In genomic region chr8:102677148-102677547, GRCm38 (mm10) we compare ENCODE assay signal across 16 mouse cellular contexts.
"Had no signal": no experiment of that assay in that cellular context is flagged by ENCODE, and none has a peak within 500 bp of the region (broad histone marks: within the 10 kb centered on the region; RNA-seq: fewer than 3 reads in every experiment).

No protein-coding gene starts in this region.

- H3K36me3 ChIP-seq: liver, embryonic 13.5 days; liver, embryonic 15.5 days had no signal

- H3K9me3 ChIP-seq: liver, embryonic 13.5 days; liver, embryonic 15.5 days; midbrain, embryonic 13.5 days; midbrain, embryonic 15.5 days; neural tube, embryonic 13.5 days had no signal

- H3K4me3 ChIP-seq: liver, embryonic 13.5 days; liver, embryonic 15.5 days; midbrain, embryonic 13.5 days; midbrain, embryonic 15.5 days; neural tube, embryonic 13.5 days had no signal

- H3K27ac ChIP-seq: liver, embryonic 13.5 days; liver, embryonic 15.5 days; midbrain, embryonic 13.5 days; midbrain, embryonic 15.5 days; neural tube, embryonic 13.5 days had no signal

- ATAC-seq: midbrain, embryonic 13.5 days; midbrain, embryonic 15.5 days had no signal

- H3K4me1 ChIP-seq: liver, embryonic 13.5 days; liver, embryonic 15.5 days; midbrain, embryonic 13.5 days; midbrain, embryonic 15.5 days had no signal

- H3K4me2 ChIP-seq: liver, embryonic 13.5 days; liver, embryonic 15.5 days; lung, embryonic 14.5 days; midbrain, embryonic 11.5 days; midbrain, embryonic 13.5 days; midbrain, embryonic 15.5 days; neural tube, embryonic 13.5 days had no signal

- H3K9ac ChIP-seq: liver, embryonic 13.5 days; liver, embryonic 15.5 days; lung, embryonic 14.5 days; midbrain, embryonic 13.5 days; midbrain, embryonic 15.5 days; neural tube, embryonic 13.5 days had no signal

- DNase-seq: liver, embryonic 13.5 days; lung, adult 18-20 months; lung, embryonic 14.5 days; lung, postnatal 10 days; lung, postnatal 4 days; right cerebral cortex, postnatal 14 days; right cerebral cortex, postnatal 4 days; spleen, adult 18-20 months; thymus, adult 18-20 months; thymus, postnatal 14 days; thymus, postnatal 36 days had no signal

- H3K27me3 ChIP-seq: liver, embryonic 13.5 days; liver, embryonic 15.5 days; midbrain, embryonic 13.5 days; midbrain, embryonic 15.5 days; neural tube, embryonic 13.5 days had no signal
